Mouse (Mus musculus): ENCODE data around the gene Clic3. TPM values are rescaled to one million over a fixed set of nuclear protein-coding genes. Genes with fewer than 3 reads are reported as not detected.

Gene Clic3
- polyA plus RNA-seq, 1 experiment from 2014 or later = 1.1 TPM

- peaks cover 31% of the 10 kb centered on the region for H3K4me1 ChIP-seq
- H3K9me3 ChIP-seq (replicated peaks) = no peaks in the 10 kb centered on the region
- no peak overlapping the region for H3K4me3 ChIP-seq
- peaks cover 9% of the 10 kb centered on the region for H3K36me3 ChIP-seq
- whole genome bisulfite sequencing = 65% methylated on average over 6 of the region's 6 CpGs
- H3K27me3 ChIP-seq (ENCODE audit: low read depth, poor library complexity, severe bottlenecking) = no peaks in the 10 kb centered on the region
- no peak for DNase-seq (ENCODE audit: low spot score)
- no peak overlapping the region for H3K27ac ChIP-seq (replicated peaks)
Observed at GRCm38 (mm10) chr2:25497846-25498575, 41.4 kb downstream of the Clic3 start.

DNA sequence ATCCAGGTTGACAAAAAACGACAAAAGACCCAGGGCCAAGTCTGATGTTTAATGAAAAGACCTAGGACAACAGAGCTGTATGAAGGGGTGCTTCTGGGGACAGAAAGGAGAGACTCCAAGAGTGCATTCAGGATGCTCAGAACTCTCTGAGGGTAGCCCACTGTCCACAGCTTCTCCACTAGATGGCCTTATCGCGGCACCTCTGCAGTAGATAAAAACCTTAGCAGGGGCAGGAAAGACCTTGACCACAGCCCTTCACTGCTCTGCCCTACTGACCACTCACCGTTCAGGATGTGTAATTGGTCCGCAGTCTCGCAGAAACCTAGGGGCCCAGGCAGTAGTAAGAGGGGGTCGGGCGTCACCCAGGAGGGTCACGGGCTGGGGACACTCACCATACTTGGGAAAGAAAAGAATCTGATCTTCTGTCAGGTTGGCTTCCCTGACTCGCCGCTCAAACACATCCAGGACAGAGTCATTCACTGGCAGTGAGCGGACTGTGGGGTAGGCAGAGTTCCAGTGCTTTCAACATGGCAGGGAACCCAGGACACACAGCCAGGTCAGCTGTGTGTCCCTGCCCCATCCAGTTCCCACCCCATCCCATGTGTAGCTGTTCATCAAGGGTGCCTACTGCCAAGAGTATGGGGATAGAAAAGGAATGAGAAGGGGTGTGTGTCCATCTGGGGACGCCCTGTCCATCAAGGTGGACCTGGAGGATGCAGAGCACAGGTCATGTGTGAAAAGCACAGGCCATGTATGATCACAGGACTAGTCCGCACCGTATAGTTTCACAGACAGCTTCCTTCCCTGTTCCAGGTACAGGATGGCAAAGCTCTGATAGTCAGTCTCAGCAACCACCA, 42.2 kb downstream of the Clic3 start:
- H3K4me1 ChIP-seq = peaks cover 31% of the 10 kb centered on the region
- no peak overlapping the region for H3K27ac ChIP-seq (replicated peaks)
- H3K9me3 ChIP-seq (replicated peaks) = no peaks in the 10 kb centered on the region
- H3K36me3 ChIP-seq = peaks cover 16% of the 10 kb centered on the region
- no peaks in the 10 kb centered on the region for H3K27me3 ChIP-seq (ENCODE audit: low read depth, poor library complexity, severe bottlenecking)
- WGBS = 76% methylated on average over 15 of the region's 15 CpGs
- no peak for DNase-seq (ENCODE audit: low spot score)
- 0 out of 2 replicates have a peak overlapping the region, but pooled peaks have one; percentile 12 for H3K4me3 ChIP-seq

- peaks cover 29% of the 10 kb centered on the region for H3K36me3 ChIP-seq
- no peaks in the 10 kb centered on the region for H3K27me3 ChIP-seq (ENCODE audit: low read depth, poor library complexity, severe bottlenecking)
- H3K27ac ChIP-seq (replicated peaks) = peak overlapping the region; percentile 96
- no peak for DNase-seq (ENCODE audit: low spot score)
- H3K9me3 ChIP-seq (replicated peaks) = no peaks in the 10 kb centered on the region
- H3K4me3 ChIP-seq = peak overlapping the region; percentile 88
- 75% methylated on average over 6 of the region's 6 CpGs for WGBS
- H3K4me1 ChIP-seq = peaks cover 31% of the 10 kb centered on the region
Observed at GRCm38 (mm10) chr2:25500071-25500575, 43.5 kb downstream of the Clic3 start.

DNA sequence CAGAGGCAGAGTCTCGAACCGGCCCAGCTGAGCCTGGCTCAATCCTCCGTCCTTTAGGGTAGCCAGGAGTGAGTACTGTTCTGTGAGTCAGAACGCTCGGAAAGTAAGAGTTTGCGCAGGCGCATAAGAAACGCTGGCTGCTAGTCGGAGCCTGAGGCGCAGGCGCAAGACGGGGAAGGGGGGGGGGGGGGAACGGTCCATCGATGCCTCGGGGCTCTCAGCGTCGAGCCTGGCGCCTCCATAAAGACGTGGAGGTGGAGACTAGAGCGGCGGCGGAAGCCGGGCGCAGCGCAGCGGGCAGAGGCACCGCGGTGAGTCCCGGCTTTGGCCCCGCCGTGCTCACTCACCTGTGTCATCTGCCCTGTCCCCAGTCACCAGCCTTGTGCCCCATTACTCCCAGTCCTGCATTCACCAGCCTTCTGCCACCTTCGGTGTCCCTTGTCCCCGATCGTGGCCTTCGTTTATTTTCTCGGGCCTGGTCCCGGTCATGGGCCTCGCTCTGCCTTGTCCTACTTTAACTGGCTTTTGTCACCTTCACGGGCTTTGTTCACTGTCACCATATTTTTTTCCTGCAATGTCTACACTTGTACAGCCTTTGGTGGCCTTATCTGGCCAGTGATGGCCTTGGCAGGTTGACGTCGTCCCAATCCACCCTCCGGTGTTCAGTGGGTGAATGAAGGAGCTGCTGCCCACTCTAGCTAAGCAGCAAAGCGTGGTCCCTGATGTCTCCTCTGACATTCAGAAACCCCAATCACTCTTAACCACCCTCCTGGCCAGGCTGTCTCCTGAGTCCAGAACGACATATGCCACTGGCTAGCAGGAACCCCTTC, 44.2 kb downstream of the Clic3 start, which contains the start of gene Fbxw5:
TSS of gene Fbxw5 (plus strand) at position 175 of the 830 bp plus-strand sequence.
- Histone ChIP-seq H3K27me3 (ENCODE audit: low read depth, poor library complexity, severe bottlenecking) (no peaks in the 10 kb centered on the region), H3K36me3 (peaks cover 36% of the 10 kb centered on the region), H3K4me3 (peak within 1 kb of the TSS; percentile 88), H3K4me1 (peaks cover 31% of the 10 kb centered on the region), H3K9me3 (replicated peaks) (no peaks in the 10 kb centered on the region), H3K27ac (replicated peaks) (peak within 1 kb of the TSS; percentile 96)
- 2% methylated on average over 42 of the region's 44 CpGs for WGBS
- peak; percentile 96 for DNase-seq (ENCODE audit: low spot score)

DNA sequence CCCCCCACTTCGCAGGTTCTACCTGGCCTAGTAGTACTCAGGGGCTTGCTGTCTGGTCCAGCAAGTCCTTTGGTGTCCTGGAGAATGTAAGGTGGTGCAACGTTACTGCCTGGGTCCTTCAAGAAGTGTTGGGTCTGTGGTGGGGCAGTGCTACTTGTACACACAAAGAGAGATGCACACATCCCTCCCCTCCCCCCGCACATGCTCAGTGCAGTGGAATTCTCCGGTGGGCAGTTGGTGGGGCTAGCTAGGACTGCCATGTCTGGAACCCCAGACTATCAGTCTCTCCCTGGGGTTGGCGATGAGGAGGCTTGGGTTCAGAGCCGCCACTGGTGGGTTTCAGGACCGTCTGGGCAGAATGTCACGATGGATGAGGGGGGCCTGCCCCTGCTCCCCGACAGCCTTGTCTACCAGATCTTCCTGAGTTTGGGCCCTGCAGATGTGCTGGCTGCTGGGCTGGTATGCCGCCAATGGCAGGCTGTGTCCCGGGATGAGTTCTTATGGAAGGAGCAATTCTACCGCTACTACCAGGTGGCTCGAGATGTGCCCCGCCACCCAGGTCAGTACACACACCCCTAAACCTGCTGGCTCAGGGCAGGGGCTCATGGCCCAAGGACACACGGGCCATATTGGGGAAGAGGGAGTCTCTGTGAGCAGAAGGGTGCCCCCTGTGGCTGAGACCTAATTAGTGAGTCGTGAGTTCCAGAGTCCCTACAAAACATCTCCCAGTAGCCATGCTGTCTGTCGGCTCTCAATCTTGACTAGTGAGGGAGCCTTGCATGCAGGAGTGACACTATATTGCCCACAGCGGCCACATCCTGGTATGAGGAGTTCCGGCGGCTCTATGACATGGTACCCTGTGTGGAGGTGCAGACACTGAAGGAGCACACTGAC, 45.2 kb downstream of the Clic3 start, which contains the start of gene C8g:
TSS of gene C8g (minus strand) at position 127 of the 894 bp plus-strand sequence.
- DNase-seq (ENCODE audit: low spot score) = no peak
- peak within 1 kb of the TSS; percentile 88 for H3K4me3 ChIP-seq
- peaks cover 41% of the 10 kb centered on the region for H3K36me3 ChIP-seq
- peaks cover 31% of the 10 kb centered on the region for H3K4me1 ChIP-seq
- H3K9me3 ChIP-seq (replicated peaks) = no peaks in the 10 kb centered on the region
- 77% methylated on average over 20 of the region's 20 CpGs for WGBS
- no peaks in the 10 kb centered on the region for H3K27me3 ChIP-seq (ENCODE audit: low read depth, poor library complexity, severe bottlenecking)
- H3K27ac ChIP-seq (replicated peaks) = peak within 1 kb of the TSS; percentile 96

DNA sequence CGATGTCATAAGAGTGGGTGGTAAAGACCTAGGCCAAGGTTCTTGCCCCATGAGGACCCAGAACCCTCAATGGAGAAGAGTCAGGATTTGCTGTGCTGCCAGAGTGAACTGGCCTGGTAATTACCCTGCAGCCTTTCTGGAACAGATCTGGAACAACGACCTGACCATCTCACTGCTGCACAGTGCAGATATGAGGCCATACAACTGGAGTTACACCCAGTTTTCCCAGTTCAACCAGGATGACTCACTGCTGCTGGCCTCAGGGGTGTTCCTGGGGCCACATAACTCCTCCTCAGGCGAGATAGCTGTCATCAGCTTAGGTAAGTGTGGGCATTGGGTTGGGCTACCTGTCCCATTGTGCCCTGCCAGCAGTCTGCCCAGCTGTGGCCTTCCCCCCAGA, 46.1 kb downstream of the Clic3 start:
- H3K36me3 ChIP-seq = peaks cover 41% of the 10 kb centered on the region
- H3K9me3 ChIP-seq (replicated peaks) = no peaks in the 10 kb centered on the region
- no peak for DNase-seq (ENCODE audit: low spot score)
- H3K27me3 ChIP-seq (ENCODE audit: low read depth, poor library complexity, severe bottlenecking) = no peaks in the 10 kb centered on the region
- H3K27ac ChIP-seq (replicated peaks) = no peak overlapping the region
- 84% methylated on average over 3 of the region's 3 CpGs for WGBS
- no peak overlapping the region for H3K4me3 ChIP-seq
- H3K4me1 ChIP-seq = peaks cover 30% of the 10 kb centered on the region

DNA sequence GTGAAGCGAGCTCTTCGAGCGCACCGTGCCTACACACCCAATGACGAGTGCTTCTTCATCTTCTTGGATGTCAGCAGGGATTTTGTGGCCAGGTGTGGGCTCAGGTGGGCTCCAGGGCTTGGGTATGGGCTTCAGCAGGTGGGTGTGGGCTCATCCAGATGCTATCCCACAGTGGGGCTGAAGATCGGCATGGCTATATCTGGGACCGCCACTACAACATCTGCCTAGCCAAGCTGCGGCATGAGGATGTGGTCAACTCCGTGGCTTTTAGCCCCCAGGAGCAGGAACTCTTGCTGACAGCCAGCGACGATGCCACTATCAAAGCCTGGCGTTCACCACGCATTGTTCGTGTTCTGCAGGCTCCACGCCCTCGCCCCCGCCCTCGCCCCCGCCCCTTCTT, 47.9 kb downstream of the Clic3 start:
- H3K4me3 ChIP-seq = no peak overlapping the region
- WGBS = 97% methylated on average over 19 of the region's 19 CpGs
- no peak for DNase-seq (ENCODE audit: low spot score)
- no peak overlapping the region for H3K27ac ChIP-seq (replicated peaks)
- peaks cover 24% of the 10 kb centered on the region for H3K4me1 ChIP-seq
- H3K27me3 ChIP-seq (ENCODE audit: low read depth, poor library complexity, severe bottlenecking) = no peaks in the 10 kb centered on the region
- H3K36me3 ChIP-seq = peaks cover 41% of the 10 kb centered on the region
- H3K9me3 ChIP-seq (replicated peaks) = no peaks in the 10 kb centered on the region

DNA sequence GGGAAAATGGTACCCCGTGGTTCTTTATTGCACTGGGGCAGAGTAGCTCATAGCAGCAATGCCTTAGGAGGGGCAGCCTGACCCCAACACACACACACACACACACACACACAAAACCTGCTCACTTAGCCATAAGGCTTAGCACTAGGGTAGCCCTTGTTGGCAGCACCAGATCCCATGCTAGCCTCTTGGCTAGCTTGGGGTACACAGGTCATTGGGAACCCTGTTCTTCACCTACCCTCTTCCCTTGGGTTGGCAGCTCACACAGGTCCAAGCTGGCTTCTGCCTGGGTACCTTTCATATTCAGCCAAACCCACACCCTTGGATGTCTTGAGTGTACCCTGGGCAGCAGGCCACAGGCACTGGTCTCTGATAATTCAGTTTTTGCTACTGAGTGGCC, 48.4 kb downstream of the Clic3 start:
- no peak overlapping the region for H3K4me3 ChIP-seq
- peaks cover 21% of the 10 kb centered on the region for H3K4me1 ChIP-seq
- peaks cover 41% of the 10 kb centered on the region for H3K36me3 ChIP-seq
- no peak for DNase-seq (ENCODE audit: low spot score)
- no peaks in the 10 kb centered on the region for H3K9me3 ChIP-seq (replicated peaks)
- H3K27me3 ChIP-seq (ENCODE audit: low read depth, poor library complexity, severe bottlenecking) = no peaks in the 10 kb centered on the region
- no peak overlapping the region for H3K27ac ChIP-seq (replicated peaks)
- WGBS = 100% methylated on average over 1 of the region's 1 CpGs

DNA sequence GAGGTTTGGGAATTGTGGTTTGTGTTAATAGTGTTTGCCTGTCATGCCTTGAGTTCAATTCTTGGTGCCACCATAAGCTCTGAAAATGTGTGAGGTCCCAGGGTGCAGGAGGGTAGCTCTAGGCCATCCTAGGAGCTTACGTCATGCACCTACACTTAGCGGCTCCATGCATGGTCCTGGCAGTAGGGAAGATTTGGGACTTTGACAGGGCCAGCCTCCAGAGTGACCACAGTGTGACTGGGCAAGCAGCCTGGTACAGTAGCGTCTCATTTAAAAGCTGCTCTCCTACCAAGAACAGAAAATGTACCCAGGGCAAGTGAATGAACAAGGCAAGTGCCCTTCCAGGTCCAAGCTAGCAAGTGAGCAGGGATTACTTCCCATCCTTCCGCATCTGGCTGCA, 49.2 kb downstream of the Clic3 start:
- H3K27ac ChIP-seq (replicated peaks) = no peak overlapping the region
- peaks cover 16% of the 10 kb centered on the region for H3K4me1 ChIP-seq
- WGBS = 93% methylated on average over 4 of the region's 4 CpGs
- no peak overlapping the region for H3K4me3 ChIP-seq
- H3K36me3 ChIP-seq = peaks cover 41% of the 10 kb centered on the region
- H3K9me3 ChIP-seq (replicated peaks) = no peaks in the 10 kb centered on the region
- H3K27me3 ChIP-seq (ENCODE audit: low read depth, poor library complexity, severe bottlenecking) = no peaks in the 10 kb centered on the region
- no peak for DNase-seq (ENCODE audit: low spot score)

- H3K9me3 ChIP-seq (replicated peaks) = no peaks in the 10 kb centered on the region
- 39% methylated on average over 5 of the region's 5 CpGs for WGBS
- peaks cover 6% of the 10 kb centered on the region for H3K4me1 ChIP-seq
- no peak overlapping the region for H3K4me3 ChIP-seq
- H3K27ac ChIP-seq (replicated peaks) = no peak overlapping the region
- no peaks in the 10 kb centered on the region for H3K27me3 ChIP-seq (ENCODE audit: low read depth, poor library complexity, severe bottlenecking)
- no peak for DNase-seq (ENCODE audit: low spot score)
- peaks cover 41% of the 10 kb centered on the region for H3K36me3 ChIP-seq
Observed at GRCm38 (mm10) chr2:25506964-25507363, 50.3 kb downstream of the Clic3 start.
